Mouse (Mus musculus): Measurements from ENCODE around the gene Lamp1. TPM values are rescaled to one million over a fixed set of nuclear protein-coding genes. Genes with fewer than 3 reads are reported as not detected.

The Lamp1 gene
- 115 and 382 TPM in 2 replicates for polyA plus RNA-seq (2012; ENCODE audit: low replicate concordance)

DNA sequence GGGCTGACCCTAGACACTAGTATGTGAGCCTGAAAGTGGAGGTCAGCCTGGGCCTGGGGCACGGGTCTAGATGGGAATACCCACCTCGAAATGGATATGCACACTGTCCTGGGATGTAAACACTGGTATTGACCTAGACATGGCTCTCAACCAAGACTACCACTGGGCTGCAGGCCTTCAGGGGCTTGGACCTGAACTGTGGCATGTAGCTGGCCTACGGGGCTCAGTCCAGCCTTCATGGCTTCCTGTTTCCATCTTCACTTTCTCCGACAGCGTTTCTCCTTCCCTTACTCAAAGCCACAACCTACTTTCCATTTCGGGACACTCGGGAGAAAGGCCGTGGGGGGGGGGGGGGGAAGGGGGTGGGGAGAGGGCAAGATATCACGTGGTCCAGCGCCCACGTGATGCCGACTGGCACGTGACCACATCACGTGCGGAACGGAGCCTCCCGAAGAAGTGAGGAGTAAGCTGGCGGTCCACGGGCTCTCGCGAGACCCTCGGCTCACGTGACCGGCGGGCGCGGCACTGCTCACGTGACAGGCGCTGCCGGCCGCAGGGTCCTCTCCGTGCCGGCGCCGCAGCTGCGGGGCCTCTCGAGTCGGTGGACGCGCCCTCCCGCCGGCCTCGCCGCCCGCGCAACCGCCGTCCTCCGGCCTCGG, at the start of gene Lamp1:
TSS of gene Lamp1 (plus strand) at position 444 of the 659 bp plus-strand sequence.

DNA sequence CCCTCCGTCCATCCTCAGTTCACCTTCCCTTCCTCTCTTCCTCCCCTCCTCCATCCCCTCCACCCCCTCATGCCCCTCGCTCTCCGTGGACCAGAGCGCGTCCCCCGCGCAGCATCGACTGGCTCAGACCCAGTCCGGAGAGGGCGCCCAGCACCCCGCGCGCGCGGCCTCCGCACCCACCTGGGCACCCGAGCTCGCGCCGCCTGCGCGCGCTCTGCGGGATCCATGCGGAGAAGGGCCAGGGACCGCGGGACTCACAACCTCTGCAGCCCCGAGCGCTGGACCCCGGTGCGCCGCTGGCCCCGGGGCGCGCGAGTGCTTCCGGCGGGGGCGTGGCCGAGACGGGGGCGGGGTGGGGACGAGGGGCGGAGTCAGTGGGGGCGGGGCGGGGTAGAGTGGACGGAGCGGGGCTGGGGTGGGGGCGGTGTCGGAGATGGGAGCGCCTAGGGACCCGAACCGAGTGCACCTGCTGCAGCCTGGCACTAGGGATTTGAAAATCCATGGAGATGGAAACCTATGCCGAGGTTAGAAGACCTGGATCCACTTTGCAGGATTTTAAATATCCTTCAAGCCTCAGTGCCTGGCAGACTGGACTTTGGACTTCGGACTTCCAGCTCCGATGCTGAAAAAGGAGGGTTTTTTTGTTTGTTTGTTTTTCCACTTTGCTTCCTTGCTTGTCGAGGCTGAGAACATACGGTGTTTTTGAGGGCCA, 41.5 kb downstream of the Lamp1 start, which contains the start of gene Grtp1:
TSS of gene Grtp1 (minus strand) at position 320 of the 712 bp plus-strand sequence.

Other genes starting within 250 kb of the Lamp1 start
- 0.15 TPM in 1 of 2 replicates, not detected in the other for gene F7, start 133.1 kb upstream of the Lamp1 start, polyA plus RNA-seq (2012; ENCODE audit: low replicate concordance)
- 0.20 and 2.8 TPM in 2 replicates for gene F10, start 121.9 kb upstream of the Lamp1 start, polyA plus RNA-seq (2012; ENCODE audit: low replicate concordance)
- 0.08 TPM in 1 of 2 replicates, not detected in the other for gene Proz, start 98.2 kb upstream of the Lamp1 start, polyA plus RNA-seq (2012; ENCODE audit: low replicate concordance)
- 7.4 and 34.0 TPM in 2 replicates for gene Pcid2, start 53.7 kb upstream of the Lamp1 start, polyA plus RNA-seq (2012; ENCODE audit: low replicate concordance)
- gene Cul4a, start 53.5 kb upstream of the Lamp1 start, polyA plus RNA-seq (2012; ENCODE audit: low replicate concordance) = 84.0 and 89.8 TPM in 2 replicates
- 7.6 and 10.3 TPM in 2 replicates for gene Grtp1, start 41.5 kb downstream of the Lamp1 start, polyA plus RNA-seq (2012; ENCODE audit: low replicate concordance)
- not detected in 2 replicates for gene Adprhl1, start 95.0 kb downstream of the Lamp1 start, polyA plus RNA-seq (2012; ENCODE audit: low replicate concordance)
- gene Dcun1d2, start 129.0 kb downstream of the Lamp1 start, polyA plus RNA-seq (2012; ENCODE audit: low replicate concordance) = 0.43 and 4.0 TPM in 2 replicates
- gene Tmco3, start 129.0 kb downstream of the Lamp1 start, polyA plus RNA-seq (2012; ENCODE audit: low replicate concordance) = 4.4 and 13.1 TPM in 2 replicates
- 13.5 and 32.3 TPM in 2 replicates for gene Tfdp1, start 179.6 kb downstream of the Lamp1 start, polyA plus RNA-seq (2012; ENCODE audit: low replicate concordance)
- 0.13 TPM in 1 of 2 replicates, not detected in the other for gene Atp4b, start 237.7 kb downstream of the Lamp1 start, polyA plus RNA-seq (2012; ENCODE audit: low replicate concordance)
- not detected in 2 replicates for gene Grk1, start 245.9 kb downstream of the Lamp1 start, polyA plus RNA-seq (2012; ENCODE audit: low replicate concordance)

Measured in leukemia stem cell, adult 10-12 weeks (primary cell).